Mouse (Mus musculus) frontal cortex, postnatal 14 days (tissue): ENCODE measurements around the gene Dock11.

Experiments
- DNase-seq, 2 experiments: peaks; one replicate each; pipeline ENCODE4 v3.0.0; 2022; ENCODE audit warnings: low spot score in 2 of 2

The Dock11 gene

DNA sequence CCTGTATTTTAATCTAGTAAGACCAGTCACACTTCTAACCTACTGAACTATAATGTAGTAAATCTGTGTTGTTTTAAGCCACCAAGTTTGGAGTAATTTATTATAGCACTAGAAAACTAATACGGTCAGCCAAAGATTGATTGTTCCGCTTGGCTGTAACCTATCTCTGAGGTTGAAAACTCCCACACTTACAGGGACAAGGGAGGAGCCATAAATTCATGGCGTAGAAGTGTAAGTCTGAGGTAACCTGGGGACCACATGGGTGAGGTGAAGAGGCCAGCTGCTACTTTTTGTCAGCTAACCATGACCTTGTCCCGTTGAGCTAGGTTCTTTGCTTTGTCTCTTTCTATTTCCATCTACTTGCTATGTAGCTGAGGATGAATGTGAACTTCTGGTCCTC lies 61.5 kb downstream of the Dock11 start:
- no peak for DNase-seq

- DNase-seq, result no peak
These were observed 63.3 kb downstream of the Dock11 start for GRCm38 (mm10) chrX:35951945-35952344.

DNA sequence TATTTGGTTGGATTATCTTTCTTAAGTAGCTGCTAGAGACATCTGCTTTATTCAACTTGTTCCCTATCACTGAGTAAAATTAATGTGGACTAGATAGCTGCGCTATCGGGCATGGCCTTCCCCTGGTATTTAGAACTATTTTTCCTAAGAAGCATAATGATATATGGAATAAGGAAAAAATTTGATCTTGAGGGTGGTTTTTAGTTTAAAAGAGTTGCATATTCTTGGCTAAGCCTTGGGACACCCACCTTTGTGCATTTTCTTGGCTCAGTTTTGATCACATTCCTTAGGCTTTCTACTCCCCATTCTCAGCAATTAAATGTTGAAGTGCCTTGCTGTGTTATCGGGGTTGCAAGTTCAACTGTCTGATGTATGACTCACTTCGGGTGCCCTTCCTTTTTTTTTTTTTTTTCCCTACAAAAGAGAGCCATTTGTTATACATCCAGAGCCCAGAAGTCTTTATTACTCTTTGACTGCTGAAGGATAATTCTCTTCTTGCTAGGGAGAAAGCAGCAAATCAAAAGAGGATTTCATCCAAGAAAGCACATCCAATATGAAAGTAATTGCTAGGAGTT lies 64.0 kb downstream of the Dock11 start:
- DNase-seq, result no peak

DNA sequence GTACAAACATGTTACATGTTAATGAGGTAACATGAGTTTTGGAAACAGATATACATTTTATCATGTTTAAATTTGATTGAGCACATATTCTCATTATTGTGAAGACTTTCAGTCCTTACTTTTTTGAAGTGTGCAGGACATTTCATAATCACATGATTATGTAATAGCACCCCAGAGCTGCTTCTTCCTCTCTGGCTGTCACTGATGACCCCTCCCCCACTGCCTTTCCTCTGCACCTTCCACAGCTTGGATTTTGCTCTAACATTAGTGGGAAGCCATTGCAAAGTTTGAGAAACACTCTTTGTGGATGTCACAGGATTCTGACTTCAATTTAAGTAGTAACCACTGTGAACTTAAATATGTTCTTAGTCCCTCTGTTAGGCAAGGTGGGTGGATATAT lies 67.6 kb downstream of the Dock11 start:
- DNase-seq, result no peak

GRCm38 (mm10) chrX:35963087-35963486 lies 74.5 kb downstream of the Dock11 start:
- DNase-seq, result no peak

GRCm38 (mm10) chrX:35969276-35969675 lies 80.6 kb downstream of the Dock11 start:
- DNase-seq, result no peak

- no peak for DNase-seq
These were observed 88.0 kb downstream of the Dock11 start for GRCm38 (mm10) chrX:35976657-35977056.

GRCm38 (mm10) chrX:35987981-35988380 lies 99.3 kb downstream of the Dock11 start:
- no peak for DNase-seq

GRCm38 (mm10) chrX:35990508-35991095 lies 102.0 kb downstream of the Dock11 start:
- DNase-seq, result no peak

GRCm38 (mm10) chrX:35994226-35994625 lies 105.6 kb downstream of the Dock11 start:
- no peak for DNase-seq

DNA sequence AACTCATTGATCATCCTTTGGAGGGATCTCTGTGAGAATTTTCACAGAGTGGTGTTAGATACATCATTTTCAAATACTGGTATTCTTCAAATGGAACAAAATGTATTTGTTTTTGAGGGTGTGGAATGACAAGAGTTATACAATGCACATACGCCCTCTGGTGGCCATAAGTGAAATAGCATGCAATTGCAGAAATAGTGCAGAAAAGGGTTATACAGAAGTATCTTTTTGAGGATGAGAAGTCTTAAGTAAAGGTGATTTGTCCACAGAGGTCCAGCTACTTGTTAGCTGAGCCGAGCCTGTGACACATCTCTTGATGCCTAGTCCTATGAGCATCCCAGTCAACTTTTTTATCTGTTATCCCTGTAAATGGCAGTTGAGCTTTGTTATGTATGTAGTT lies 108.4 kb downstream of the Dock11 start:
- DNase-seq, result no peak

- no peak for DNase-seq
These were observed 109.3 kb downstream of the Dock11 start for GRCm38 (mm10) chrX:35997793-35998419.

DNA sequence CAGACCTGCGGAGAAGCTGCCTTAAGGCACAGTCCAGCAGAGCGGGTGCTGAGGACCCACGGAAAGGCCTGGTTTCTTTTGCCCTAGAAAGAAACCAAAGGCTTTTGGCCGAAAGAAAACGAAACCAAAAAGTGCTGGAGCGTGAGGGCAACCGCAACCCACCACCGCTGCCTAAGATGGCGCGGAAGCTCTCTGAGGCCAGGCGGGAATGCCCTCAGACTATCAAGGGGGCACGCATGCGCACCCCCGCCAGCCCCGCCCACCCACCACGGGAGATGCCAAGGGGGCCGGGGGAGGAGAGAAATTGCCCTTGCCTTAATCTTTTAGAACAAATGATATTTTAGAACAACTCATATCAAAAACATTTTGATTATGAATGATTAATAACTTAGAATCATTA lies 137.0 kb downstream of the Dock11 start:
- DNase-seq, result no peak

DNA sequence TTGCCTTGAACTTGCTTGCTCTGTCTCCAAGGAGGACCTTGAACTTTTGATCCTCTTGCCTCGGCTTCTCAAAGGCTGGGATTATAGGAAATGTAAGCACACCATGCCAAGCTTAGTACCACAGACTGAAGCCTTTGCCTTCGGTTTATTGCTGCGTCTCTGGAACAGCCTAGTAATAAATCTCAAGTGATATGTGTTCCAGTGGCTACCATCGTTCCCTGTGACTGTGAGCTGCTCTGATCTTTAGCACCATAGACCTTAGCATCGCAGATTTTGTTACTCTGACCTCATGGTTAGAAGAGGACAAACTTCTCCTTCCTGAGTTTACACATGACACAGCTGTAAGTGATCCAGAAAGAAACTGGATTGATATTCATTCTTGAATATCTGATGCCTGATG lies 142.5 kb downstream of the Dock11 start:
- no peak for DNase-seq

- DNase-seq, result no peak
These were observed 145.4 kb downstream of the Dock11 start for GRCm38 (mm10) chrX:36034045-36034444.

GRCm38 (mm10) chrX:36045731-36046130 lies 157.1 kb downstream of the Dock11 start:
- no peak for DNase-seq

DNA sequence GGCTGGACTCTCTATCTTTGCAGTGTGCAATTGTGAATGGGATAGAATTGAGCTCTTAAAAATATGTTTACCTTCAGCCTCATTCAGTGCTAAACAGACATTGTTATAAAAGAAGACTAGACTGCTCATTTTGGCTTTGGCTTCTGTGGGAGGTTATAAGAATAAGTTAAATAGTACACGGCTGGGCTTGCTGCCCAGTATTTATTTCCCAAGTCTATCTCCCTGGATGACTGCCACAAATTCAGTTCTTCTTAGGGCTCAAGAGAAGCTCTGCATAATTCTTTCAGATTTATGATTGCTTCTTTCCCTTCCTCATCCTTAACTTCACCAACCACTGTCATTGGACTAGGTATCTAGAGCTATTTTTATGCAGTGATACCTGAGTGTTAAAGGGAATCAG lies 158.8 kb downstream of the Dock11 start:
- no peak for DNase-seq

DNA sequence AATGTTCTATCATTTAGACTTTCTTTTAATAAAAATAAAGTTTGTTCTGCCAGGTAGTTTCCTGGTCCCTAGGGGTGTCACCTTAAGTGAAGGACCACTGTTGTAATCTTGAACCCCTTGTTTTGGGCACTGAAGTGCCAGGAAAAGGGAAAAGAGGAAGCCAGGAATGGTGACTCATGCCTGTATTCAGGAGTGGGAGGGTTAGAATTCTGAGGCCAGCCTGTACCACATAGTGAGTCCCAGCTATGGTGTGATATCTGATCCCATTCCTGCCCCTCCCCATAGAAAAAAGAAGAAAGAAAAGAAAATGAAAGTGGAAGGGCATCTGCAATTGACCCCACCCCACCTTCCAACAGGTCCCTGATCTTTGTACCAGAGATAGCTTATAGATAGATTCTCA lies 161.7 kb downstream of the Dock11 start:
- DNase-seq, result no peak

GRCm38 (mm10) chrX:36073997-36074396 lies 185.4 kb downstream of the Dock11 start:
- no peak for DNase-seq

DNA sequence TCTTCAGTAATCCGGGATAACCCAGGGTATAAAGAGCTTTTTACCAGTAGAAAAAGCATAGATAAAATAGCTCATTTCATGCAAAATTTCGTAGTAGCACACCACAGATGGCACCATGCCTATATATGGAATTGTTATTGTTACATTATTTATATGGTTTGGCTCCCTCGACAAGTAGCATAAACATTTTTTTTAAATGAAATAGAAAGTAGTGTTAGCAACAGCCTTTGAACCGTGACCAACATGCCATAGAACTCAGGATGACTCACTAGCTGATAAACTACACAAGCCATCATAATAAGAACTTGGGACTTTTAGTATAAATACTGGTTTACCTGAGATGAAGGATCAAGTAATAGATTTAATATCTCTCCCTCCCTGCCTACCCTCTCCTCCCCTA lies 188.5 kb downstream of the Dock11 start:
- DNase-seq, result no peak

DNA sequence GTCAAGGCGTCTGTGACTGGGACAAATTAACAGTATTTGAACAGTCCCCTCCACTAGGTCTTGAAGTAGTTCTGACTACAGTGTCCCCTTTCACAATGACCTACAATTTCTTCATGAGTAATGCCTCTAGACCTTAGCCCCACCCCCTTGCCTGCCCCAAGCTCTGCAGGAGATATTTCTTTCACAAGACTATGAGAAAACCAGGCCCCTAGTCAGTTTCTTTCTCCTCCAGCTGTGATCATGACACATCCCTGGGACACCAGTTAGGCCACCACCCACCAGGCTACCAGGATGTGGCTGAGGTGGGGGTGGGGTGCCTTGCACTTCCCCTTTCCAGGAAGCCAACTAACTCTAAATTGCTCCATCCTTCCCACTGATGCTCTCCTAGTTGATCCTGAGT lies 194.3 kb downstream of the Dock11 start:
- DNase-seq, result no peak

DNA sequence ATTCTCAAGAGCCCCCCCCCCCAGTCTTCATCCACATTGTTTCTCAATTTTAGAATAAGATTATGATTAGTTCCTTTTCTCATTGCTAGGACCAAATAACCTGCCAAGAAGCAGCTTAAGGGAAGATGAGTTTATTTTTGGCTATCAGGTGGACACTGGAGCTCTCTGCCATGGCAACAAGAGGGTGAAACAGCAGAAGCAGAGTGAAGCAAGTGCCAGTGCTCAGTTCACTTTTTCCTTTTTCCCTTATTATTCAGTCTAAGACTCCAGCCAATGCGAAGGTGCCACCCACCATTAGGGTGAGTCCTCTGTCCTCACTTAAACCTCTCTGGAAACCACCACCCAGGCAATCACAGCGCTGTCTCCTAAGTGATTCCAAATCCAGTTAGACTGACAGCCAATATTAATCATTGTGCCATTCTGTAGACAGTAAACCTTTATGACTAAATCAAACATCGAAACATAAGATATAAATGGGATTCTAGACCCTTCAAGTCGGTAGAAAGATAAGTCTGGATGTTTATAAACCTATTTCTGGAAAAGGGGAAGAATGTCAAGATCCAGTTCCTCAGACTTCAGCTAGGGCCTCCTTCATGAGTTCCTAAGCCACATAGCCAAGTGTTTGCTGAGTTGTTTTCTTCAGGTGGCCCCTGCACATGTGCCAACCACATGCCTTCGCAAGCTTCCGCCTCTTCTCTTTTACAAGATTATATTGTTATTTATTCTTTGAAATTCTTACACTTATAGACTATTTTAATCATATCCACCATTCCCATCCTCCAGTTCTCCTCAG lies 200.0 kb downstream of the Dock11 start:
- DNase-seq, result no peak

DNA sequence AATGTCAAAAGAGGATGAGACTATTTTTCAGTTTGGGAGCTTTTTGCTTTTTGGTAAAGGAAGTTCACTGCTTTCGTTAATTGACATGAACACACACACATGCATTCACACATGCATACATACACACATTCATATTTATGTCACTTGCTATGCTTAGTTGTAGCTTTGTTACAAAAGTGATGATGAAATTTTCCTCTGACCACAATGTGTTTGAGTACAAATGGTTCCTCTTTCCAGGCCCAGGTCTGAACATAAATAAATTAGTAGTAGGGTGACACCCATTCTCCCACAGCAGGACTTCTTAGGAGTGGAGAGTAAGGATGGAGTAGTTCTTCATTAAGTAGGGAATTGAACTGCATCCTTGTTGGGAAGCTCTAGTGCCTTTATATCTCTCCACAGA lies 212.3 kb downstream of the Dock11 start:
- DNase-seq, result no peak
